Mouse (Mus musculus) gastrocnemius, postnatal 25 days (tissue): ENCODE data around the gene AB124611. TPM values are rescaled to one million over a fixed set of nuclear protein-coding genes. Genes with fewer than 3 reads are reported as not detected.
"Not testable (repeated sequence)": the region's sequence is repeated elsewhere in the genome, so short reads cannot be mapped to it uniquely, and the experiment has no call there.

Source experiments
- DNase-seq: peaks from one replicate; pipeline ENCODE4 v3.0.0; 2022
- total RNA-seq, 2 experiments: library from RNA; stranded (reverse); gene quantifications; 1 replicate in 1 of 2; 2 replicates in 1 of 2; pipeline ENCODE4 v1.2.3; 2021

Gene AB124611
- total RNA-seq, 2 experiments from 2014 or later, result 0.56 to 0.67 TPM

DNA sequence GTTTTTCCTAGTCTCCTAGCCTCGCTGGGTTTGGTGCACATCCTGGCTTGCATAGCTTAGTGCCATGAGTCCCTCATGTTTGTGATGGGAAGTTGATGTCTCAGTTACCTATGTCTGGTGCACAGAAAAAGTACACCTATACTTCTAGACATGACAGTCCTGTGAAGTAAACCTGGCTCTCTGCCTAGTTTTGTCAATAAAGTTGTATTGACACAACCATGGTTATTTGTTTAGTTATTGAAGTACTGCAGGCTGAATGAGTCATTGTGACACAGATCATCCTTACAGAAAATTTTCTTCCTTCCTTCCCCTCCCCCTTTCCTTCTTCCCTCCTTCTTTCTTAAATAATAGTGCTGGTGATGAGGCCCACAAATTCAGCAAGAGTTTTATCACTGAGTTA, 38.4 kb downstream of the AB124611 start:
- no peak for DNase-seq

DNA sequence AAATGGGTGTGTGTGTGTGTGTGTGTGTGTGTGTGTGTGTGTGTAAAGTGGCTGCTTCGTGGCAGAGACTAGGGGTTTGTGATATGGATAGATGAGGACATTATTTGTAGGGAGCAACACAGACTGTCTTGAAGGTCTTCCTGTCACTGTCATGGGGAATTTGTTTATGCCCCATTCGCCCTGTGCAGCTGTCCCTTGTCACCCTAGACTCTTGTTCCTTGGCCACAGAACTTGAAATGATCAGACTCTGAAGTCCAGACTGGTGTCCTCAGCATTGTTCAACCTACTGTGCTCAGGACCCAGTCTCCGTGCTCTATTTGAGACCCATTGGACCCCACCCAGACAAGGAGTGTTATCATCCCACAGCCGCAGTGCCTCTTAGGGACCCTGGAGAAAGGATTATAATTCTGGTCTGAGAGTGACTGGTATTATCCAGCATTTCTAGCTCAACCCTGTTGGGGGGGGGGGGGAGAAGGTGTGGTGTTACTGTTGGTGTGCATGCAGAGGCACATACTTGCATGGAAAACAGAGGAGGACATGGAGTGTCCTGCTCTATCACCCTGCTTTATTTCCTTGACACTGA, 39.1 kb downstream of the AB124611 start:
- no peak for DNase-seq

GRCm38 (mm10) chr9:21566538-21566937, 40.6 kb downstream of the AB124611 start:
- DNase-seq, result no peak

DNA sequence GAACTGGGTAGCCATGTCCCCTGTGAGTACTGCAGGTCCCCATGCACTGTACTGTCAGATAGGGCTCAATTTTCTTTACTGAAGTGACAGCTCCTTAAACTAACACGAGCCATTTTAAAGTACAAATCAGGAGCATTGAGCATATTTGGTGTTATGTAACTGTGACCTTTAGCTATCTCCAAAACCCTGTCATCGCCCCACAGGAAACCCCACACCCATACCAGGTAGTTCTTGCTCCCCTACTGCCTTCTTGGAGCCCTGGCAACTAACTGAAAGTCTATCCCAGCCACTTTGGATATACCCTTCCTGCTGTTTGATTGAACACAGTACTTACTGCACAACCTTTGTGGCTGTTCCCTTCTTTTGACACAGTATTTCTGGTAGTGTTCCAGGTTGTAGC, 41.1 kb downstream of the AB124611 start:
- DNase-seq, result no peak

DNA sequence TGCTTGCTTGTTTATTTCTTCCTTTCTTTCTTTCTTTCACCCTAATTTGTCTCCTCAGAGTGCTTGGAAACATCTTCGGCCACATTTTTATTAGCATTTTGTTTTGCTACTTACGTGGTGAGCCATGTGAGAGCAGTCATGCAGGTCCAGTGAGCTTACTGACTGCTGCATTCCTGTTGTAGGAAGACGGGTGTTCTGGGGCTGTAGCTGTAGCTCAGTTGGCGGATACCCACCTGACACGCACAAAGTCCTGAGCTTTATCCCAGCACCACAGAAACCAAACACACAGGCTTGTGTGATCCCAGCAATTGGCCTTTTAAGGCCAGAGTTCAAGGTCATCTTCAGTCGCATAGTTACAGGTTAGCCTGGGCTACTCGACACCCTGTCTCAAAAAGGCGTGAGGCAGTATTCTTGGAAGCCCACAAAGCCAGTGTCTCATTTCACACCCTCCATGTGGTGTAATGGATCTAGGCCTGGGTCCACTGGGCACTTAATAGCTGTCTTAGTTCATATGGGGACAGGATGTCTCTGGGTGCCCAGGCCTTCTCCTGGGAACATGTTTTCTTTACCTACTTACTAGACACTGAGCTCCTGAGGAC, 42.8 kb downstream of the AB124611 start:
- DNase-seq, result peak; percentile 45

- no peak for DNase-seq
Observed at GRCm38 (mm10) chr9:21574012-21574801, 48.2 kb downstream of the AB124611 start.

DNA sequence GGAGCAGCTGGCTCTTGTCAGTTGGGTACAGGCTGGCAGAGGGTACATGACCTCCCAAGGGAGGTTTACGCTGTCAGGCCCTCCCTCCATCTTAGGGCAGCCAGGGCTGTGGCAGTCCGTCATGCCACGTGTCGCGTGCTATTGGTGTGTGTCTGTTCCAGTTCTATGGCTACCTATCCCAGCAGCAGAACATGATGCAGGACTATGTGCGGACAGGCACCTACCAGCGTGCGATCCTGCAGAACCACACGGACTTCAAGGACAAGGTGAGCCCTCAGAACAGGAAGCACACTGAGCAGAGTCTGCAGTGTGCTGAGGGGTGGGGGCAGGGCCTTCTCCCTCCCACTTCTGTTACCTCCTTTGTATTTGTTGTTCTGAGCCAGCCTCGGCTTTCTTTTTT, 49.3 kb downstream of the AB124611 start:
- DNase-seq, result no peak

- no peak for DNase-seq
Observed at GRCm38 (mm10) chr9:21576286-21576685, 50.3 kb downstream of the AB124611 start.

GRCm38 (mm10) chr9:21578226-21578625, 52.2 kb downstream of the AB124611 start:
- DNase-seq, result no peak

GRCm38 (mm10) chr9:21585401-21585800, 59.4 kb downstream of the AB124611 start:
- DNase-seq, result no peak

GRCm38 (mm10) chr9:21587678-21588349, 61.8 kb downstream of the AB124611 start:
- no peak for DNase-seq

DNA sequence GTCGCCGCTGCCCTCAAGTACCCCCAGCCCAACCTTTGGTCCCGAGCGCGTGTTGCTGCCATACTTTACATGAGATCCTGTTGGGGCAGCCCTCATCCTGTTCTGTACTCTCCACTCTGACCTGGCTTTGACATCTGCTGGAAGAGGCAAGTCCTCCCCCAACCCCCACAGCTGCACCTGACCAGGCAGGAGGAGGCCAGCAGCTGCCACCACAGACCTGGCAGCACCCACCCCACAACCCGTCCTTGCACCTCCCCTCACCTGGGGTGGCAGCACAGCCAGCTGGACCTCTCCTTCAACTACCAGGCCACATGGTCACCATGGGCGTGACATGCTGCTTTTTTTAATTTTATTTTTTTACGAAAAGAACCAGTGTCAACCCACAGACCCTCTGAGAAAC, 62.4 kb downstream of the AB124611 start:
- DNase-seq, result no peak

GRCm38 (mm10) chr9:21589538-21589937, 63.6 kb downstream of the AB124611 start:
- DNase-seq, result no peak

- no peak for DNase-seq
Observed at GRCm38 (mm10) chr9:21591127-21591830, 65.3 kb downstream of the AB124611 start.

DNA sequence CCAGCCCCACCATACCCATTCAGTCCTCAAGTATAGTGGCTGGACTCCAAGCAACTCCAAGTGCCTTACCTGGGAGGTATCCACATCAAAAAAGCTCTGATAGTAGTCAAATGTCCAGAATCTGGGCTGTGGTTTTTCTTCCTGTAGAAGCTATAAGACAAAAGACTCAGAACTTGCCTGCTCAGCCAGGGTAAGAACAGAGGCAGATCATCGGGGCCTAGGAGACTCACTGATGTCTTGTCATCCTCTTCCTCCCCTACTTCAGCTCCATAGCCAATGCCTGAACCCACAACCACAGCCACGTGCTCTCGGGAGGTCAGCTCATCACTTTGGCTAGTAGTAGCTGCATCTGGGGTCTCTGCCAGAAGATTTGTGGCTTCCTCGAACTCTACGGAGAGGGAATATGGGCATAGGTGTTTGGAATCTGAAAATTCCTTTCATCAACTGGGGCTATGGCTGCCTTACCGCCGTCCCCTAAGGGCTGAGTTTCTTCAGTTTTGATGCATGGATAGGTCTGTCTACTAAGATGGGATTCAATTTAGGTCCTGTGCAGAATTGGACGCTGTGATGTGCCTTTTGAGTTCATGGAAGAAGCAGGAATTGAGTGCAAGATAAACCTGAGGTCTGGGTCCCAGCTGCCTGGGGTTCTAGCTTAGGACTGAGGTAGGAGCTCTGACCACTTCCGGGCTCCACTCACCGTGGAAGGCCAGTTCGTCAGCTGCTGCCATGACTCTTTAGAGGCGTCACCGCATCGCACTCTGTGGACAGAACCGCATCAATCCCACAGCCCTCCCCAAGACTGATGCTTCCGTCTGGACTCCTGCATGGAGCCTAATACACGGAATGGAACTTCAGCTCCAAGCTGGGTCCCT, 66.1 kb downstream of the AB124611 start:
- no peak for DNase-seq

DNA sequence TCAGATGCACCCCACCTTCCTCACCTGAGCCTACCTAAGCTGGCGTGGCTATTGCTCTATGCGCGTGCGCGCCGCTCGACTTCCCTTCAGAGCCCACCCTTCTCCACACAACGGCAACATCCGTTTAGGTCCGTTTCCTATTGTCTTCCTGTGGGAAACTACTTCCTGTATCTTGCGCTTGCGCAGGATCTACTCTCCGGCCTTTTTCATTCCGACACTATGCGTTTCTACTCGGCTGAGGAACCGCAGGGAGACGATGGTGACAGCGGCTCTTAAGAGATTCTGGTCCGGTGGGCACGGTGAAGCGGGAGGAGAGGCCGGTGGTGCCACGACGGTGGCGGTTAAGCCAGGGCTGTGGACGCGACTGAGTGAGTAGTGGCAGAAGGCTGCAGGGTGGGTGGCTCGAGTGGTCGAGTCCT, 66.7 kb downstream of the AB124611 start, which contains the start of the genes Timm29 and Yipf2:
Gene Timm29, plus strand, starts transcription at position 20 of the 419 bp plus-strand sequence.
Gene Yipf2, minus strand, starts transcription at position 126 of the 419 bp plus-strand sequence.
- peak; percentile 84 for DNase-seq

GRCm38 (mm10) chr9:21593122-21593721, 67.2 kb downstream of the AB124611 start:
- peak; percentile 55 for DNase-seq

DNA sequence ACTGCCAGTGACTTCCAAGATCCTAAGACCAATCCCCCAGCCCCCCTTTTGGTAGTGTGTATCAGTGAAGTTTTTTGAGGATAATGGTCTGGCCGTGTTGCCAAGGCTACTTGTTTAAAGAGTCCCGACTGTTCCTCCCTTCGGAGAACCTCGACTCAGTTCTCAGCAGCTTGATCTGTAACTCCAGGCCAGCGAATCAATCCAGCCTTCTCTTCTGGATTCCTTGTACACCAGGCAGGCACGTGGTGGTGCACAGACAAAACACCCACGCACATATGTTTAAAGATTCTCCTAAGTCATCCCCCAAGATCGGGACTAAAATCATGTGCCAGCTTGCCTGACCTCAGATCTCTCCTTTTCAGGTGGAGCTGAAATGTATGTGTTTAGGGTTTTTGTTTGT, 68.4 kb downstream of the AB124611 start:
- DNase-seq, result not testable (repeated sequence)

GRCm38 (mm10) chr9:21594838-21595237, 68.9 kb downstream of the AB124611 start:
- DNase-seq, result no peak
